Mouse (Mus musculus): ENCODE measurements at regions not wholly inside any gene's neighbourhood (a gene's known extent, or its start where the extent isn't known, plus 50 kb on each side); places are given as distances from the start of the nearest gene placed in this dataset.

DNA sequence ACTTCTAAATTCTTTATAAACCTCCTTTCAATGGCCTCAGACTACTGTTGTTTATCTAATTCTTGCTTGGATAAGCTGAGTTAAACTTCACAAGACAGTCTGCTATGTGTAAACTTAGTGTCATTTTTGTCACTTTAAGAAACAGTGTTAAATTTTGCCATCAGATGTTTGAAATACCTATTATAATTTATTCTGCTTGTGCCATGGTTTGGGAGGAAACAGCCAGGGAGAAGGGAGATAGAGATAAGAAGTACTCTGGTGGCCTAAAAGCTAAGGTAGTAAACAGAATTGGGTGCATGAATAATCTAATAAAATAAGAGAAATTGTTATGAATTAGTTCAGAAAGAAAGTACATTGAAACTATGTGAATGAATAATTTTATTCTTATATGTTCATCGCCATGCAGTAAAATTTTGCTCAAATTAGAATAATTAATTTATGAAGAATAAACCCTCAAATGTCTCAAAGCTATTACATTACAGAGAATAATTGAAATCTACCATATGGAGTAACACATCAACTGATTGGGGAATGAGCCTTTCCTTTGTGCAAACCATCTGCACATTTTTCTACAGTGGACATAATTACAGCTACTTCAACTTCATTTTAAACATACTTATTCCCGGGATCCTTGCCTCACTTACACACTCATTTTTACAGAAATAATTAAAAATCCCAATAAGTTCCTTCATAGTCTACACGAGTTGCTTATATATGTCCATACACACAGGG lies 982.3 kb downstream of the Fam181b start:
- intact Hi-C loops (cut with DNase I) = no loop called here
- TF ChIP-seq CTCF (IDR thresholded peaks at IDR 0.05) = no peak
- no peak overlapping the region for H3K4me3 ChIP-seq
- DNase-seq (ENCODE audit: extremely low spot score in 1 of 2, low spot score in 2 of 2) = no peak
- H3K27ac ChIP-seq = no peak overlapping the region

All from left cerebral cortex, adult 2 months (tissue).